Mouse (Mus musculus) neural tube, embryonic 15.5 days (tissue): ENCODE results near the gene Gsdme. TPM values are rescaled to one million over a fixed set of nuclear protein-coding genes. Genes with fewer than 3 reads are reported as not detected.

Experiments used
- ATAC-seq: fragments of 200-750 bp; cut with Nextera tagmentation; 2 replicates; pipeline ENCODE4 v1.8.0; 2017; ENCODE audit warnings: mild to moderate bottlenecking, moderate TSS enrichment, moderate library complexity; ENCODE audit not compliant: low FRiP score
- H3K27ac ChIP-seq: fragments of 300-500 bp; sonication (generic); replicated peaks from 2 replicates; pipeline ENCODE4 v1.5.1; 2015; ENCODE audit warnings: mild to moderate bottlenecking, inconsistent platforms
- H3K27me3 ChIP-seq: fragments of 300-500 bp; sonication (generic); replicated peaks from 2 replicates; pipeline ENCODE4 v1.6.1; 2015; ENCODE audit warnings: inconsistent platforms
- H3K36me3 ChIP-seq: fragments of 300-500 bp; sonication (generic); 2 replicates; pipeline ENCODE4 v1.6.1; 2015; ENCODE audit warnings: inconsistent platforms
- H3K4me1 ChIP-seq: fragments of 300-500 bp; sonication (generic); 2 replicates; pipeline ENCODE4 v1.6.1; 2015; ENCODE audit warnings: inconsistent platforms
- H3K4me2 ChIP-seq: fragments of 300-500 bp; sonication (generic); 2 replicates; pipeline ENCODE4 v1.6.1; 2015; ENCODE audit warnings: inconsistent platforms, mild to moderate bottlenecking, moderate library complexity
- H3K4me3 ChIP-seq: fragments of 300-500 bp; sonication (generic); replicated peaks from 2 replicates; pipeline ENCODE4 v1.5.1; 2015; ENCODE audit warnings: mild to moderate bottlenecking, inconsistent platforms
- H3K9ac ChIP-seq: fragments of 300-500 bp; sonication (generic); replicated peaks from 2 replicates; pipeline ENCODE4 v1.6.1; 2015; ENCODE audit warnings: mild to moderate bottlenecking, inconsistent platforms
- H3K9me3 ChIP-seq: fragments of 300-500 bp; sonication (generic); replicated peaks from 2 replicates; pipeline ENCODE4 v1.6.1; 2016; ENCODE audit warnings: inconsistent platforms
- WGBS: fragments of 180-500 bp; shearing (Covaris S2); methylation state at CpG from one replicate; pipeline ENCODE4 v1.1.7; 2015; ENCODE audit warnings: mixed read lengths; 5-methylcytosine and 5-hydroxymethylcytosine counted together
- polyA plus RNA-seq: library from polyadenylated mRNA; unstranded; fragments of >200 nt; fragmentation: Nextera tagmentation; extraction: Ambion mirVana; gene quantifications from 2 replicates; pipeline ENCODE4 v1.2.1, GENCODE M21; 2015

Gsdme gene
- polyA plus RNA-seq, 1 experiment from 2014 or later: 86.0 TPM

DNA sequence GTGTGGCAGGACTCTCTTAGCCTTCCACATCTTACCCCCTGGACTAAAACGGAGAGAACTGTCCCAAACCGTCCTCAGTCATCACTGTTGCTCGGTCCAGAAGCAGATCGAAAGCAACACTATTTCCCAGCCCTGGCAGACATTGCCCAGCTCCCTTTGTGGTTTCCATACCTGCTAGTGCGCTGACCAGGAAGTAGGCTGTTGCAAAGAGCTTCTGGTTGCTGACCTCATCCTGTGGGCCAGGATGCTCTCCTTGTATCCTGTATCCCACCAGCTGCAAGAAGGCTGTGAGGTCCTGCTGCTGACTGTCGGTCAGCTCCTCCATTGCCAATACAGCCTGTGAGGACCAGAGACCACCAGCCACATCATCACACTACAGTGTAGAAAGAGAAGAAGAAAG is 44.6 kb downstream of the Gsdme start:
- no peak for ATAC-seq
- Histone ChIP-seq H3K9ac (no peak overlapping the region), H3K4me2 (no peak overlapping the region), H3K9me3 (no peaks in the 10 kb centered on the region), H3K27me3 (no peaks in the 10 kb centered on the region), H3K4me1 (no peaks in the 10 kb centered on the region), H3K27ac (no peak overlapping the region), H3K36me3 (peaks cover 13% of the 10 kb centered on the region; the same call in 1 of the 2 replicates), H3K4me3 (no peak overlapping the region)
- WGBS: 88% methylated on average over 6 of the region's 6 CpGs

DNA sequence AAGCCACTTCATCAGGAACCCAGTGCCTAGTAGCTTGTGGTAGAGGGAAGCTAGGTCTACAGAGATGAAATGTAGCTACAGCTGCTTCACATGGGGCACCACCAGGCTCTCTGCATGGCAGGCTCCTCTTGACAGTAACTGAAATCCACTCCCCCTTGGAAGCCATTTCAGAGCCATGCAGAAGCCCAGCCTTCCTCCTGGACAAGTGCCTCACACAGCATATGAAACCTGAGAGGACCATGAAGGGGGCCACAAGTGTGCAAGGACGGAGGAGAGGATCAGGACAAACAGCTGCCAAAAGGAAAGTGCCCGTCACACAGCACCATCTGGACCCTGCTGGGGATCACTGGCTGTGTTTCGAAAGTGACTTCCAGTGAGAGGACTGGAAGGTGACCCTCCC is 45.0 kb downstream of the Gsdme start:
- Histone ChIP-seq H3K9me3 (no peaks in the 10 kb centered on the region), H3K36me3 (peaks cover 13% of the 10 kb centered on the region; the same call in 1 of the 2 replicates), H3K4me1 (no peaks in the 10 kb centered on the region), H3K4me2 (no peak overlapping the region), H3K9ac (no peak overlapping the region), H3K27me3 (no peaks in the 10 kb centered on the region), H3K4me3 (no peak overlapping the region), H3K27ac (no peak overlapping the region)
- 81% methylated on average over 3 of the region's 3 CpGs for WGBS
- ATAC-seq: no peak

DNA sequence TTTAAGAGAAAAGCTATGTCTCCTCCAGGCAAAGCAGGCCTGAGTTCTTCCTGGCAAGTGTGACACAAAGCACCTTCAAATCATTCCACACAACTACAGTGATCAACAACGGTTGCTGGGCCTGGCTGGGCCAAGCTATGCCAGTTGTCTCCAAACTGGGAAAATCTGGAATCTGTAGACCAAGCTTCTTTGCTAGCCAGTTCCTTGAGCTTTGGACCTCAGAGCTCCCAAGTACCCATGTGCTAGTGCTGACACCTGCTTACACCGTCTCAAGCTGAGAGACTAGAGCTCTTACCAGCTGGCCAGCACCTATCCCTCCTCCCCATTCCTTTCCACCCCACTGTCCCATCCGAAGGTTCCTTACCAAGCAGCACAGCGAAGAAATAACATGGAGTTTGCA is 47.7 kb downstream of the Gsdme start:
- no peaks in the 10 kb centered on the region for H3K4me1 ChIP-seq
- H3K4me2 ChIP-seq: no peak overlapping the region
- no peak overlapping the region for H3K4me3 ChIP-seq
- H3K9ac ChIP-seq: no peak overlapping the region
- no peaks in the 10 kb centered on the region for H3K9me3 ChIP-seq
- no peak for ATAC-seq
- WGBS: 94% methylated on average over 4 of the region's 4 CpGs
- H3K36me3 ChIP-seq: peaks cover 18% of the 10 kb centered on the region; the same call in 1 of the 2 replicates
- no peaks in the 10 kb centered on the region for H3K27me3 ChIP-seq
- no peak overlapping the region for H3K27ac ChIP-seq

DNA sequence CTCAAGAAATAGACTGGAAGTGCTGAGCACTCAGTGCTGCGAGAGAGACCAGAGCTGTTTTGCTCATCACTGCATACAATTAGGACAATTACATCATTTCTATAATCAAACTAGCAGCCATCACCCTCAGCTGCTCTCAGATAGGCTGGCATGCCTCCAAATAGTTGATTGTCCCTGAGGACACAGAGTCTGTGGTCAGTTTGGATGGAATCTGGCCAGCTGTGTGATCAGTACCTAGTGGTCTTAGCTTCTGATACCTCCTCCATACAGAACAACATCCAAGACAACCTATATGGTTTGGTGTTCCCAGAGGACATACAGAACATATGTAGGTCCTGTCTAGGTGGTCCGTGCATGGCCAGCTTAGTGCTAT is 48.3 kb downstream of the Gsdme start:
- Histone ChIP-seq H3K4me3 (no peak overlapping the region), H3K36me3 (peaks cover 18% of the 10 kb centered on the region; the same call in 1 of the 2 replicates), H3K27ac (no peak overlapping the region), H3K4me2 (no peak overlapping the region), H3K9me3 (no peaks in the 10 kb centered on the region), H3K27me3 (no peaks in the 10 kb centered on the region), H3K9ac (no peak overlapping the region), H3K4me1 (no peaks in the 10 kb centered on the region)
- no peak for ATAC-seq
- WGBS: 66% methylated on average over 2 of the region's 2 CpGs

DNA sequence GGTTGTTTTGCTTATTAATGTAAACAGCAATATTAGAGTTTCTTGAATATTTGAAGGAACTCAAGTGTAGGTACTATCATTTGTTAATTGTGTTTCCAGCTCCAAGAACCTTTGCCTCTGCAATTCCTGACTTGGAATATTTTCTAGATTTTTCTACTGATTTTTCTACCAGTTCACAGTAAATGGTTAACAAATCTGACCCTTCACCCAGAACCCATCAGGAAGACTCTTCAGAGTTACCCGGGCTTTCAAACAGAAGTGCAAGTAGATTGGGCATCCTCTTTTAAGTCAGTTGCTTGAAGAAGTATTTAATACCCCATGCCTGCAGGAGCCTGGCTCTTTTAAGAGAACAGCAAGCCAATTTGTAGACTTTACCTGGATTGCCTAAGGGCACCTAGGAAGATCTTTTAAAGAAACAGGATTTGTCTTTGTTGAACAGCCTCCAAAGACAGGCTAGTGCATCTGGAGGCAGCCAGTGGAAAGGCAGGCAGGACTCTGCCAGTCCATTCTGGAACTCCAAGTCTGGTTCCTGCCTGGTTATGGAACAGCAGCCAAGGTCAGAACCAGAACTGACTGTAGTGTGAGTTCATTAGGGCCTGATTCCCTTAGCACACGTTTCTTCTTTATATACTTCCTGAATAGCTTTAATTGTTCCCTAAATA is 48.8 kb downstream of the Gsdme start:
- no peak overlapping the region for H3K4me2 ChIP-seq
- no peak overlapping the region for H3K4me3 ChIP-seq
- H3K9me3 ChIP-seq: no peaks in the 10 kb centered on the region
- ATAC-seq: no peak
- H3K27ac ChIP-seq: no peak overlapping the region
- no peak overlapping the region for H3K9ac ChIP-seq
- H3K27me3 ChIP-seq: no peaks in the 10 kb centered on the region
- no peaks in the 10 kb centered on the region for H3K4me1 ChIP-seq
- H3K36me3 ChIP-seq: peaks cover 18% of the 10 kb centered on the region; the same call in 1 of the 2 replicates
- WGBS: 56% methylated on average over 2 of the region's 2 CpGs

DNA sequence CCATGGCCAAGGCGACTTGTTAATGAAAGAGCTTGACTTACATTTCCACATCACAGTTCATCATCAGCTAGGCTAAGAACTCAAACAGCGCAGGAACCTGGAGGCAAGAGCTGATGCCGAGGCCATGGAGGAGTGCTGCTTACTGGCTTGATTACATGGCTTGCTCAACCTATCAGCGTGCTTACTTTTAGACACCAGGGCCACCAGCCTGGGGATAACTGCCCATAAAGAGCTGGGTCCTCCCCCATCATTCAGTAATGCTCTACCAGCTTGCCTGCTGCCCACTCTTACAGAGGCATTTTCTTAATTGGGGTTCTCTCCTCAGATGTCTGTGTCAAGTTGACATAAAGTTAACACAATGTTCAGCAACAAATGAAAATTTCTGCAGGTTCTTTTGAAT is 58.6 kb downstream of the Gsdme start:
- no peaks in the 10 kb centered on the region for H3K27me3 ChIP-seq
- H3K27ac ChIP-seq: no peak overlapping the region
- H3K4me2 ChIP-seq: no peak overlapping the region
- H3K36me3 ChIP-seq: 0 out of 2 replicates have a peak, but pooled peaks cover 4% of the 10 kb centered on the region
- H3K4me3 ChIP-seq: no peak overlapping the region
- no peaks in the 10 kb centered on the region for H3K4me1 ChIP-seq
- no peak overlapping the region for H3K9ac ChIP-seq
- WGBS: 95% methylated on average over 4 of the region's 4 CpGs
- no peak for ATAC-seq
- H3K9me3 ChIP-seq: no peaks in the 10 kb centered on the region

DNA sequence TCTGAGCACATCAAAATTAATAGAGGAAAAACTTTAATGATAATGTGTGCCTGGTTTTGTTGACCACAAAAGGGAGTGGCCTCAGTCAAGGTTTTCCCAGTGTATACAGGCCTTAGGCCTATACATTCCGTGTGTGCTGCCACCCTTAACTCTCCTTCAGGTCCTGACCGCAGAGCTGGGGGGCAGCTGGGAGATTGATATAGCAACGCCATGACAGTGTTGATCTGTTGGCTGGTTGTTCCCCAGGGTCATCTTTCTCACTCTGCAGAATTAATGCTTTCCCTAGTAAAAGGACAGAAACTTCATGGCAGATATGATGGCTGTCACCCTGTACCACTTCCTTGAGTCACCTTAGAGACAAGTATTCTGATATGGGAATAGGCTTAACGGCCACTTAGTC is 59.3 kb downstream of the Gsdme start:
- H3K4me3 ChIP-seq: no peak overlapping the region
- H3K36me3 ChIP-seq: 0 out of 2 replicates have a peak, but pooled peaks cover 4% of the 10 kb centered on the region
- no peak overlapping the region for H3K4me2 ChIP-seq
- 91% methylated on average over 4 of the region's 4 CpGs for WGBS
- H3K27ac ChIP-seq: no peak overlapping the region
- no peaks in the 10 kb centered on the region for H3K27me3 ChIP-seq
- H3K4me1 ChIP-seq: no peaks in the 10 kb centered on the region
- no peak for ATAC-seq
- no peaks in the 10 kb centered on the region for H3K9me3 ChIP-seq
- H3K9ac ChIP-seq: no peak overlapping the region

DNA sequence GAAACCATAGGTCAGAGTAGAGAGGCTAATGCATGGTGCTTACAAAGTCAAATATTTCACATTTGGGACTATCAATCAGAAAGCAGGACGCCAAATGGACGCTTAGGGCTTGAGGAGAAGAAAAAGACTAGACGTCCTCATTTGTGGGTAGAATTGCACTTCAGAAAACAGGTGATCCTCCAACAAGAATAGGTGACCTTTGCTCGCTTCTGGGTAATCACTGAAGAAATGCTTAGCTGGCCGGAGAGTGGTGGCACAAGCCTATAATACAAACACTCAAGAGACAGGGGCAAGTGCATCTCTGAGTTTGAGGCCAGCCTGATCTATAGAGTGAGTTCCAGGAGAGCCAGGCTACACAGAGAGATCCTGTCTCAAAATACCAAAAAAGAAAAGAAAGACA is 69.8 kb downstream of the Gsdme start:
- no peak for ATAC-seq
- Histone ChIP-seq H3K36me3 (peaks cover 14% of the 10 kb centered on the region), H3K4me3 (no peak overlapping the region), H3K9ac (no peak overlapping the region), H3K27me3 (no peaks in the 10 kb centered on the region), H3K4me1 (no peaks in the 10 kb centered on the region), H3K27ac (no peak overlapping the region), H3K9me3 (no peaks in the 10 kb centered on the region), H3K4me2 (no peak overlapping the region)
- WGBS: 91% methylated on average over 5 of the region's 5 CpGs

DNA sequence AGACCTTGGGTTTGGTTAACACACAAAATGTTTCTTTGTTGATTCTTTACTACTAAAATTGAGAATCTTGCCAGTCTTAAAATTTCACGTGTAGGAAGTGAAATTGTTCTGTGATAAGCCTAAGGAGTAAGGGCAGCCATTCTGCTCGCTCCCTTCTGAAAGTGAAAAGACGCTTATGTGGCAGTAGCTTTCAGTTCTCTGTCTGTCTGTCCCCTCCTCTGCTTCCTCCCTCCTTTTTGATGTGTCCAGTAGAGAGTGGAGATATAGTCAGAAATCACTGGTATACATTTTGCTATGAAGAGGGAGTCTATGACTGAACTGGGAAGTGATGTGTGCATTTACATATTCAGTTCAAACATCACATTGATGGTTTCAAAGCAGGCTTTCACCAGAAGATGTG is 70.8 kb downstream of the Gsdme start:
- no peak overlapping the region for H3K4me3 ChIP-seq
- H3K36me3 ChIP-seq: peaks cover 14% of the 10 kb centered on the region
- no peak overlapping the region for H3K9ac ChIP-seq
- no peaks in the 10 kb centered on the region for H3K9me3 ChIP-seq
- ATAC-seq: no peak
- 83% methylated on average over 3 of the region's 3 CpGs for WGBS
- no peak overlapping the region for H3K27ac ChIP-seq
- no peaks in the 10 kb centered on the region for H3K4me1 ChIP-seq
- H3K27me3 ChIP-seq: no peaks in the 10 kb centered on the region
- H3K4me2 ChIP-seq: no peak overlapping the region

DNA sequence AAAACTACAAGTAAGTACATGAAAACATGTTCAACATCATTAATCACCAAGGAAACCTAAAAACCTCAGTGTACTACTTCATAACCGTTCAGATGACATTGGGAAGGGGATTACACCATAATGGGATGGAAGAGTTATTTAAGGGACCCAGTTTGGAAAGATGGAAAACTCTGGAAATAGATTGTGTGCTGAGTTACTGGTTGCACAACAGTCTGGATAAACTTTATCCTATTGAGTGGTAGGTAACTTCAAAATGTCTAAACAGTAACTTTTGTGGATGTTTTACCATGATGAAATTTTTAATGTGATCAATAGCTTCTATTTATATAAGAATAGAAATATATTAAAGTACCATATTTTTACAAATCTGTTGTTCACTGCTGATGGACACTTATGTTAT is 71.5 kb downstream of the Gsdme start:
- Histone ChIP-seq H3K9ac (no peak overlapping the region), H3K27ac (no peak overlapping the region), H3K36me3 (peaks cover 14% of the 10 kb centered on the region), H3K4me1 (no peaks in the 10 kb centered on the region), H3K4me3 (no peak overlapping the region), H3K9me3 (no peaks in the 10 kb centered on the region), H3K27me3 (no peaks in the 10 kb centered on the region), H3K4me2 (no peak overlapping the region)
- 83% methylated on average over 1 of the region's 1 CpGs for WGBS
- no peak for ATAC-seq

DNA sequence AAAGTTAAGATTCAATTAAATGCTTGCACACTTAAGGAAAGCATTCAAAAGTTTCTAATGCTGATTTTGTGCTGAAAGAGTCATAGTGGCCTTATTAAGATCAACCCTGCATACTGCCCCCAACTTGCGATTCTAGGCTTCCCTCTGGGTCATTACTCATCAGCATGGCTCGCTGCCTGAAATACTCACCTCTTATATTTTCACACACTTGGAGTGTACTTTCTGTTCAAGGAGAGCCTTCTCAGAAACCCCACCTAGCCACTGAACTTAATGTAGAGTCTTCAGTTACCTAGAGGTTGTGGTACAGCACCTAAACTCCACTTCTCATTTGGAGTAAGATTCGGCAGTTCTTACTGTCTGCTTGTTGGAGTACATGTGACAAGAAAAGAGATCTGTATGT is 72.1 kb downstream of the Gsdme start:
- no peaks in the 10 kb centered on the region for H3K9me3 ChIP-seq
- no peak for ATAC-seq
- 86% methylated on average over 3 of the region's 3 CpGs for WGBS
- no peaks in the 10 kb centered on the region for H3K27me3 ChIP-seq
- no peak overlapping the region for H3K27ac ChIP-seq
- H3K36me3 ChIP-seq: peaks cover 14% of the 10 kb centered on the region
- no peak overlapping the region for H3K4me3 ChIP-seq
- H3K4me1 ChIP-seq: no peaks in the 10 kb centered on the region
- no peak overlapping the region for H3K4me2 ChIP-seq
- H3K9ac ChIP-seq: no peak overlapping the region

DNA sequence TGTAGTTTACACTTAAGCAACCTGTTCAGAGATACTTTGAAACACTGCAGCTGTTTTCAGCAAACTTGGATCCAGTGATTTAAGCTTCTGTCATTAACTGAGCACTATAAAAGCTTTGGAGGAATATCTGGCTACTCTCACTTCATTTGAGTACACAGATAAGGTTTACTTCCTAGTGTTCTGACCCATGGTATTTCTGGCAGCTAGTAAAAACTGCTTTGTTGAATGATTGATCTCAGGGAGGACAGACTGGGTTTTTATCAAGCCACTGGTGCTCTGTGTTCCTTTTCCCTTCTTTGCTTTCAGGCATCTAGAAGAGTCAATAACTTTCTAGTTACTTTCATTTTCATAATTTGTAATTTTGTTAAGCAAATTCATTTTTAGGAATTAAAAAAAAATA is 74.3 kb downstream of the Gsdme start:
- Histone ChIP-seq H3K4me2 (no peak overlapping the region), H3K4me3 (no peak overlapping the region)
- no peak for ATAC-seq

DNA sequence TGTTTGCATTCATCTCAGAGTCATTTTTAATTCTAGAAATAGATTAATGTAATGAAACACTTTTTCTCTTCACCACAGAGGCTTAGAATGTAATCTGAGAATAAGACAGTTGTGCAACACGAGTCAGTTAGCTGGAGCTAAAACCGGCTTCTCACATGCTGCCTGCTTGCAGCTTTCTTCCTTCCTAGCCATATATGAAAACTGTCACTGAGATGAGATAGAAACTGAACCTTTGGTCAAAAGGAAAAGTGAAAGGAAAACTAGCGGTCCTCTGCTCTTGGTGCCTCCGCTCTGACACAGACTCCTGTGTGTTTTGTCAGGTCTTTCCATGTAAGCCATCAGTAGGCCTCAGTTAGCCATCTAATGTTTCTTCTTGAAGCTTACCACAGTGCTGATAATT is 75.7 kb downstream of the Gsdme start:
- 80% methylated on average over 4 of the region's 4 CpGs for WGBS
- H3K4me1 ChIP-seq: no peaks in the 10 kb centered on the region

More for the DNA sequence above, 74.3 kb downstream of the Gsdme start:
- Histone ChIP-seq H3K4me1 (no peaks in the 10 kb centered on the region), H3K27me3 (no peaks in the 10 kb centered on the region), H3K36me3 (peaks cover 6% of the 10 kb centered on the region), H3K9me3 (no peaks in the 10 kb centered on the region), H3K27ac (no peak overlapping the region), H3K9ac (no peak overlapping the region)

More for the DNA sequence above, 75.7 kb downstream of the Gsdme start:
- no peak overlapping the region for H3K27ac ChIP-seq
- H3K9me3 ChIP-seq: no peaks in the 10 kb centered on the region
- H3K36me3 ChIP-seq: peaks cover 14% of the 10 kb centered on the region
- no peak overlapping the region for H3K4me3 ChIP-seq
- no peak for ATAC-seq
- no peak overlapping the region for H3K4me2 ChIP-seq
- no peak overlapping the region for H3K9ac ChIP-seq
- no peaks in the 10 kb centered on the region for H3K27me3 ChIP-seq
